Mouse (Mus musculus) megakaryocyte-erythroid progenitor cell, adult 5-6 weeks (primary cell): ENCODE results near the gene Gm20822. TPM values are rescaled to one million over a fixed set of nuclear protein-coding genes. Genes with fewer than 3 reads are reported as not detected.
"Not testable (repeated sequence)": the region's sequence is repeated elsewhere in the genome, so short reads cannot be mapped to it uniquely, and the experiment has no call there.

ENCODE experiments used
- ATAC-seq: replicated peaks from 2 replicates; pipeline ENCODE4 v1.8.0; 2016; ENCODE audit warnings: mild to moderate bottlenecking, inconsistent platforms; ENCODE audit not compliant: severe bottlenecking, poor library complexity, low FRiP score, low TSS enrichment
- total RNA-seq, 2 experiments: library from RNA; stranded (forward) in 1 of 2; stranded (reverse) in 1 of 2; fragments of 200-1000, 215-1000 nt in 1 of 2; fragments of >200 nt in 1 of 2; fragmentation: Nextera tagmentation in 1 of 2; gene quantifications; 2 replicates each; pipeline ENCODE4 v1.2.3; 2014 to 2017

Gene Gm20822
- total RNA-seq (2014; fragmentation: Nextera tagmentation) (not detected in 2 replicates), total RNA-seq (2017) (not detected in 2 replicates)

GRCm38 (mm10) chrY:15884671-15885070 is at the start of gene Gm20822:
TSS of gene Gm20822 (minus strand) at chrY:15884771.
- not testable (repeated sequence) for ATAC-seq
